Mouse (Mus musculus) intestine, postnatal 0 days (tissue): ENCODE measurements at regions not wholly inside any gene's neighbourhood (a gene's known extent, or its start where the extent isn't known, plus 50 kb on each side); places are given as distances from the start of the nearest gene placed in this dataset.

Experiments
- ATAC-seq: fragments of 200-750 bp; cut with Nextera tagmentation; 2 replicates; pipeline ENCODE4 v1.8.0; 2017; ENCODE audit warnings: mild to moderate bottlenecking, moderate TSS enrichment, moderate library complexity
- H3K27ac ChIP-seq: fragments of 300-500 bp; sonication (generic); 2 replicates; pipeline ENCODE4 v1.5.1; 2014; ENCODE audit warnings: mild to moderate bottlenecking, low read depth, low read length, moderate library complexity
- H3K27me3 ChIP-seq: fragments of 300-500 bp; sonication (generic); replicated peaks from 2 replicates; pipeline ENCODE4 v1.6.1; 2014; ENCODE audit warnings: low read length, mixed read lengths; ENCODE audit not compliant: control insufficient read depth, insufficient read depth
- H3K36me3 ChIP-seq: fragments of 300-500 bp; sonication (generic); 2 replicates; pipeline ENCODE4 v1.6.1; 2014; ENCODE audit warnings: mild to moderate bottlenecking, moderate library complexity; ENCODE audit not compliant: control insufficient read depth, insufficient read depth
- H3K4me1 ChIP-seq: fragments of 300-500 bp; sonication (generic); replicated peaks from 2 replicates; pipeline ENCODE4 v1.6.1; 2014; ENCODE audit warnings: antibody characterized with exemption, low read length, mixed read lengths; ENCODE audit not compliant: control insufficient read depth, insufficient read depth
- H3K4me2 ChIP-seq: fragments of 300-500 bp; sonication (generic); replicated peaks from 2 replicates; pipeline ENCODE4 v1.6.1; 2014; ENCODE audit warnings: low read depth, mild to moderate bottlenecking, moderate library complexity
- H3K4me3 ChIP-seq: fragments of 300-500 bp; sonication (generic); 2 replicates; pipeline ENCODE4 v1.5.1; 2014; ENCODE audit warnings: low read depth, low read length
- H3K9ac ChIP-seq: fragments of 300-500 bp; sonication (generic); 2 replicates; pipeline ENCODE4 v1.6.1; 2014; ENCODE audit warnings: mild to moderate bottlenecking, low read depth, low read length
- H3K9me3 ChIP-seq: fragments of 300-500 bp; sonication (generic); 2 replicates; pipeline ENCODE4 v1.6.1; 2016; ENCODE audit warnings: mixed run types; ENCODE audit not compliant: control insufficient read depth
- CTCF ChIP-seq: sonication (generic); IDR thresholded peaks from 2 replicates; pipeline ENCODE4 v1.5.1; 2016; ENCODE audit warnings: low read depth, mild to moderate bottlenecking, control low read depth, antibody characterized with exemption, moderate library complexity
- WGBS: fragments of 180-500 bp; shearing (Covaris S2); extraction: QIAGEN DNeasy Blood & Tissue Kit; methylation state at CpG from one replicate; pipeline ENCODE4 v1.1.7; 2014; 5-methylcytosine and 5-hydroxymethylcytosine counted together

- TF ChIP-seq CTCF: no peak
- Histone ChIP-seq H3K9ac (no peak overlapping the region), H3K4me1 (no peaks in the 10 kb centered on the region), H3K4me2 (no peak overlapping the region), H3K9me3 (no peaks in the 10 kb centered on the region), H3K27me3 (no peaks in the 10 kb centered on the region), H3K4me3 (no peak overlapping the region), H3K36me3 (no peaks in the 10 kb centered on the region), H3K27ac (no peak overlapping the region)
- ATAC-seq: no peak
- WGBS: 55% methylated on average over 1 of the region's 1 CpGs
Observed at GRCm38 (mm10) chr4:71187801-71188200, 570.0 kb downstream of the Gm11232 start.

GRCm38 (mm10) chr4:71177661-71178060, 580.1 kb downstream of the Gm11232 start:
- Histone ChIP-seq H3K4me2 (no peak overlapping the region), H3K4me3 (no peak overlapping the region), H3K27ac (no peak overlapping the region), H3K9ac (no peak overlapping the region), H3K9me3 (no peaks in the 10 kb centered on the region), H3K36me3 (no peaks in the 10 kb centered on the region), H3K4me1 (no peaks in the 10 kb centered on the region), H3K27me3 (no peaks in the 10 kb centered on the region)
- 91% methylated on average over 2 of the region's 2 CpGs for WGBS
- no peak for ATAC-seq
- no peak for TF ChIP-seq CTCF

GRCm38 (mm10) chr4:71165802-71166201, 592.0 kb downstream of the Gm11232 start:
- no peak overlapping the region for H3K9ac ChIP-seq
- H3K36me3 ChIP-seq: no peaks in the 10 kb centered on the region

GRCm38 (mm10) chr4:71131670-71132317, 597.0 kb upstream of the Megf9 start:
- 50% methylated on average over 1 of the region's 1 CpGs for WGBS
- Histone ChIP-seq H3K27me3 (no peaks in the 10 kb centered on the region), H3K9ac (no peak overlapping the region), H3K9me3 (no peaks in the 10 kb centered on the region), H3K27ac (no peak overlapping the region), H3K4me1 (no peaks in the 10 kb centered on the region), H3K4me3 (no peak overlapping the region), H3K36me3 (no peaks in the 10 kb centered on the region), H3K4me2 (no peak overlapping the region)
- no peak for TF ChIP-seq CTCF
- ATAC-seq: no peak

More at GRCm38 (mm10) chr4:71165802-71166201, 592.0 kb downstream of the Gm11232 start:
- ATAC-seq: no peak
- H3K4me1 ChIP-seq: no peaks in the 10 kb centered on the region
- no peak overlapping the region for H3K4me2 ChIP-seq
- no peak overlapping the region for H3K4me3 ChIP-seq
- no peak overlapping the region for H3K27ac ChIP-seq
- TF ChIP-seq CTCF: no peak
- no peaks in the 10 kb centered on the region for H3K27me3 ChIP-seq
- no peaks in the 10 kb centered on the region for H3K9me3 ChIP-seq

GRCm38 (mm10) chr4:71130946-71131669, 596.3 kb upstream of the Megf9 start:
- no peaks in the 10 kb centered on the region for H3K27me3 ChIP-seq
- no peak overlapping the region for H3K27ac ChIP-seq
- 65% methylated on average over 7 of the region's 7 CpGs for WGBS
- no peak for TF ChIP-seq CTCF
- H3K9ac ChIP-seq: no peak overlapping the region
- no peak for ATAC-seq
- H3K4me2 ChIP-seq: no peak overlapping the region
- H3K4me3 ChIP-seq: no peak overlapping the region
- H3K4me1 ChIP-seq: no peaks in the 10 kb centered on the region
- no peaks in the 10 kb centered on the region for H3K36me3 ChIP-seq
- H3K9me3 ChIP-seq: no peaks in the 10 kb centered on the region

- WGBS: 69% methylated on average over 1 of the region's 1 CpGs
- H3K4me3 ChIP-seq: no peak overlapping the region
- H3K36me3 ChIP-seq: no peaks in the 10 kb centered on the region
- no peak overlapping the region for H3K9ac ChIP-seq
- H3K27ac ChIP-seq: no peak overlapping the region
- no peaks in the 10 kb centered on the region for H3K27me3 ChIP-seq
- no peaks in the 10 kb centered on the region for H3K4me1 ChIP-seq
- TF ChIP-seq CTCF: no peak
- H3K4me2 ChIP-seq: no peak overlapping the region
- no peak for ATAC-seq
- H3K9me3 ChIP-seq: no peaks in the 10 kb centered on the region
Observed at GRCm38 (mm10) chr4:71129306-71129705, 594.5 kb upstream of the Megf9 start.
